Mouse (Mus musculus) cerebellum, postnatal 4 days (tissue): ENCODE data around the gene 0610010K14Rik.

Experiments
- DNase-seq, 2 experiments: peaks; one replicate each; pipeline ENCODE4 v3.0.0; 2022; ENCODE audit warnings: low spot score in 2 of 2, mixed read lengths in 1 of 2

The 0610010K14Rik gene

GRCm38 (mm10) chr11:70216103-70216502, 21.6 kb downstream of the 0610010K14Rik start:
- DNase-seq = no peak

- no peak for DNase-seq
Measured at GRCm38 (mm10) chr11:70215301-70215700, 22.4 kb downstream of the 0610010K14Rik start.

GRCm38 (mm10) chr11:70214856-70215209, 22.9 kb downstream of the 0610010K14Rik start:
- no peak for DNase-seq

- no peak for DNase-seq
Measured at GRCm38 (mm10) chr11:70214191-70214855, 23.4 kb downstream of the 0610010K14Rik start.

- DNase-seq = no peak
Measured at GRCm38 (mm10) chr11:70213736-70214135, 24.0 kb downstream of the 0610010K14Rik start.

- DNase-seq = peak in 1 of 2 experiments; percentile 69
Measured at GRCm38 (mm10) chr11:70212896-70213295, 24.8 kb downstream of the 0610010K14Rik start.

GRCm38 (mm10) chr11:70212423-70212822, 25.3 kb downstream of the 0610010K14Rik start, which contains the start of gene Slc16a11:
Gene Slc16a11 (plus strand): TSS chr11:70212752.
- DNase-seq = no peak

- DNase-seq = peak in 1 of 2 experiments; percentile 15
Measured at GRCm38 (mm10) chr11:70211972-70212371, 25.7 kb downstream of the 0610010K14Rik start.

GRCm38 (mm10) chr11:70210681-70211080, 27.0 kb downstream of the 0610010K14Rik start:
- DNase-seq = no peak

- no peak for DNase-seq
Measured at GRCm38 (mm10) chr11:70208778-70209388, 28.8 kb downstream of the 0610010K14Rik start.

- DNase-seq = no peak
Measured at GRCm38 (mm10) chr11:70207283-70207682, 30.4 kb downstream of the 0610010K14Rik start.

- no peak for DNase-seq
Measured at GRCm38 (mm10) chr11:70206801-70207200, 30.9 kb downstream of the 0610010K14Rik start.

- DNase-seq = peak; percentile 76 to 87
Measured at GRCm38 (mm10) chr11:70201691-70202090, 36.0 kb downstream of the 0610010K14Rik start.

GRCm38 (mm10) chr11:70200036-70200608, 37.6 kb downstream of the 0610010K14Rik start:
- no peak for DNase-seq

GRCm38 (mm10) chr11:70199107-70199506, 38.6 kb downstream of the 0610010K14Rik start:
- DNase-seq = no peak

GRCm38 (mm10) chr11:70198332-70198731, 39.4 kb downstream of the 0610010K14Rik start:
- no peak for DNase-seq

GRCm38 (mm10) chr11:70193354-70194285, 44.1 kb downstream of the 0610010K14Rik start:
- DNase-seq = no peak

- no peak for DNase-seq
Measured at GRCm38 (mm10) chr11:70192157-70192556, 45.6 kb downstream of the 0610010K14Rik start.

- DNase-seq = no peak
Measured at GRCm38 (mm10) chr11:70191188-70191587, 46.5 kb downstream of the 0610010K14Rik start.

- DNase-seq = no peak
Measured at GRCm38 (mm10) chr11:70189319-70190134, 48.2 kb downstream of the 0610010K14Rik start.
